Mouse (Mus musculus): ENCODE measurements around the gene Copz2.
"Not testable (repeated sequence)": the region's sequence is repeated elsewhere in the genome, so short reads cannot be mapped to it uniquely, and the experiment has no call there.

Copz2 gene

GRCm38 (mm10) chr11:96827917-96828316 is 21.8 kb upstream of the Copz2 start:
- intact Hi-C loops (cut with DNase I) = no loop called here

- intact Hi-C loops (cut with DNase I) = no loop called here
Measured at GRCm38 (mm10) chr11:96828881-96829280, 20.8 kb upstream of the Copz2 start.

- intact Hi-C loops (cut with DNase I) = no loop called here
Measured at GRCm38 (mm10) chr11:96829403-96829812, 20.3 kb upstream of the Copz2 start.

GRCm38 (mm10) chr11:96829813-96830538 is 19.7 kb upstream of the Copz2 start, which contains the start of gene Nfe2l1:
Nfe2l1 (minus strand) TSS chr11:96829968.
- intact Hi-C loops (cut with DNase I) = no loop called here

- intact Hi-C loops (cut with DNase I) = no loop called here
Measured at GRCm38 (mm10) chr11:96830539-96831216, 19.0 kb upstream of the Copz2 start.

GRCm38 (mm10) chr11:96831516-96831915 is 18.2 kb upstream of the Copz2 start:
- intact Hi-C loops (cut with DNase I) = no loop called here

GRCm38 (mm10) chr11:96832541-96832940 is 17.1 kb upstream of the Copz2 start:
- intact Hi-C loops (cut with DNase I) = no loop called here

GRCm38 (mm10) chr11:96832973-96833372 is 16.7 kb upstream of the Copz2 start:
- intact Hi-C loops (cut with DNase I) = no loop called here

- intact Hi-C loops (cut with DNase I) = no loop called here
Measured at GRCm38 (mm10) chr11:96834127-96834526, 15.5 kb upstream of the Copz2 start.

GRCm38 (mm10) chr11:96837298-96837697 is 12.4 kb upstream of the Copz2 start:
- intact Hi-C loops (cut with DNase I) = no loop called here

GRCm38 (mm10) chr11:96838341-96838740 is 11.3 kb upstream of the Copz2 start:
- intact Hi-C loops (cut with DNase I) = no loop called here

- intact Hi-C loops (cut with DNase I) = no loop called here
Measured at GRCm38 (mm10) chr11:96839428-96839827, 10.2 kb upstream of the Copz2 start.

- intact Hi-C loops (cut with DNase I) = no loop called here
Measured at GRCm38 (mm10) chr11:96839877-96840276, 9.8 kb upstream of the Copz2 start.

- intact Hi-C loops (cut with DNase I) = no loop called here
Measured at GRCm38 (mm10) chr11:96840290-96840689, 9.4 kb upstream of the Copz2 start.

- intact Hi-C loops (cut with DNase I) = no loop called here
Measured at GRCm38 (mm10) chr11:96843627-96844026, 6.0 kb upstream of the Copz2 start.

GRCm38 (mm10) chr11:96847240-96847639 is 2.4 kb upstream of the Copz2 start:
- intact Hi-C loops (cut with DNase I) = no loop called here

GRCm38 (mm10) chr11:96848694-96849093 is 976 bp upstream of the Copz2 start:
- intact Hi-C loops (cut with DNase I) = no loop called here

GRCm38 (mm10) chr11:96849145-96849544 is 525 bp upstream of the Copz2 start:
- intact Hi-C loops (cut with DNase I) = not testable (repeated sequence)

- intact Hi-C loops (cut with DNase I) = no loop called here
Measured at GRCm38 (mm10) chr11:96857446-96857845, 7.8 kb downstream of the Copz2 start.

- intact Hi-C loops (cut with DNase I) = loop anchor here (5.0 kb wide), 1 partner anchor 77 kb away; no protein-coding TSS in a partner anchor
Measured at GRCm38 (mm10) chr11:96859635-96860034, 10.0 kb downstream of the Copz2 start.

GRCm38 (mm10) chr11:96860564-96860963 is 10.9 kb downstream of the Copz2 start:
- intact Hi-C loops (cut with DNase I) = loop anchor here (5.0 kb wide), 1 partner anchor 78 kb away; no protein-coding TSS in a partner anchor

- intact Hi-C loops (cut with DNase I) = loop anchor here (5.0 kb wide), 1 partner anchor 79 kb away; no protein-coding TSS in a partner anchor
Measured at GRCm38 (mm10) chr11:96861446-96861845, 11.8 kb downstream of the Copz2 start.

Measured in adrenal gland (tissue).